Mouse (Mus musculus) ES-Bruce4 (cell line): ENCODE data around the gene Hspb11. TPM values are rescaled to one million over a fixed set of nuclear protein-coding genes. Genes with fewer than 3 reads are reported as not detected.

Experiments
- H3K27ac ChIP-seq: 2 replicates; pipeline ENCODE4 v1.5.1; 2012; ENCODE audit warnings: low read length, inconsistent platforms; ENCODE audit not compliant: insufficient read depth
- H3K27me3 ChIP-seq: 2 replicates; pipeline ENCODE4 v1.6.1; 2012; ENCODE audit warnings: mild to moderate bottlenecking, low read length, inconsistent platforms; ENCODE audit not compliant: control insufficient read depth, poor library complexity, insufficient read depth, severe bottlenecking
- H3K36me3 ChIP-seq: 2 replicates; pipeline ENCODE4 v1.6.1; 2012; ENCODE audit warnings: inconsistent platforms, mild to moderate bottlenecking, low read length, moderate library complexity; ENCODE audit not compliant: control insufficient read depth, poor library complexity, insufficient read depth, severe bottlenecking
- H3K4me1 ChIP-seq: one replicate; pipeline ENCODE4 v1.8.1; 2011; ENCODE audit warnings: low read length; ENCODE audit not compliant: control insufficient read depth, insufficient read depth
- H3K4me3 ChIP-seq: 2 replicates; pipeline ENCODE4 v1.5.1; 2011; ENCODE audit warnings: low read depth, mild to moderate bottlenecking, low read length
- H3K9ac ChIP-seq: 2 replicates; pipeline ENCODE4 v1.6.1; 2012; ENCODE audit warnings: low read depth, mild to moderate bottlenecking, inconsistent platforms; ENCODE audit not compliant: poor library complexity, severe bottlenecking
- H3K9me3 ChIP-seq: replicated peaks from 2 replicates; pipeline ENCODE4 v1.6.1; 2012; ENCODE audit warnings: mild to moderate bottlenecking, low read length, inconsistent platforms; ENCODE audit not compliant: control insufficient read depth, poor library complexity, insufficient read depth, severe bottlenecking
- CTCF ChIP-seq: IDR thresholded peaks from one replicate; pipeline ENCODE4 v1.8.1; 2011; ENCODE audit warnings: low read depth, low read length
- EP300 ChIP-seq: IDR thresholded peaks from 2 replicates; pipeline ENCODE4 v1.6.1; 2011; ENCODE audit warnings: low read depth, low read length; ENCODE audit not compliant: insufficient read depth
- POLR2A ChIP-seq: IDR thresholded peaks from one replicate; pipeline ENCODE4 v1.8.1; 2011; ENCODE audit warnings: low read length; ENCODE audit not compliant: insufficient read depth
- polyA plus RNA-seq: library from polyadenylated mRNA; stranded (reverse); fragments of >200 nt; gene quantifications from 2 replicates; pipeline ENCODE4 v1.2.4, GENCODE M21; 2011; ENCODE audit warnings: low read depth; ENCODE audit not compliant: missing spikeins, insufficient read depth, insufficient read length

Hspb11 gene
- polyA plus RNA-seq, 1 experiment: 49.0 TPM

DNA sequence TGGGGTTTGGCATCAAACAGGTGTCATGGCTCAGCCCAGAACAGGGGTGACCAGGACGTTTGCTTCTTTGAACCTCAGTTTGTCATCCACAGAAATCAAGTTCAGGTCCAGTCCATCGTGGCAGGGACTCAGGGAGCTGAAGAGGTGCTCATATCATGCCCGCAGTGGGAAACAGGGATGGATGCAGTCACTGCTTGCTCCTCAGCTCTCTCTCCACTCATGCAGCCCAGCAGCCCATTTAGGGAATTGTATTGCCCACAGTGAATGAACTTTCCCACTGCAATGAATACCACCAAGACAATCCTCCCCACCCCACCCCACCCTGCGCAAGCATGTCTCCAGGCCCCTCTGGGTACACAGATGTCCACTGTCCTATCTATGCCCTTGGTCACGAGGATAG lies 41.5 kb upstream of the Hspb11 start:
- Histone ChIP-seq H3K4me3 (no peak overlapping the region), H3K9ac (no peak overlapping the region), H3K9me3 (no peaks in the 10 kb centered on the region), H3K27me3 (no peaks in the 10 kb centered on the region), H3K36me3 (no peaks in the 10 kb centered on the region), H3K27ac (no peak overlapping the region), H3K4me1 (no peaks in the 10 kb centered on the region)
- no peak for TF ChIP-seq POLR2A
- no peak for TF ChIP-seq CTCF
- no peak for TF ChIP-seq EP300

DNA sequence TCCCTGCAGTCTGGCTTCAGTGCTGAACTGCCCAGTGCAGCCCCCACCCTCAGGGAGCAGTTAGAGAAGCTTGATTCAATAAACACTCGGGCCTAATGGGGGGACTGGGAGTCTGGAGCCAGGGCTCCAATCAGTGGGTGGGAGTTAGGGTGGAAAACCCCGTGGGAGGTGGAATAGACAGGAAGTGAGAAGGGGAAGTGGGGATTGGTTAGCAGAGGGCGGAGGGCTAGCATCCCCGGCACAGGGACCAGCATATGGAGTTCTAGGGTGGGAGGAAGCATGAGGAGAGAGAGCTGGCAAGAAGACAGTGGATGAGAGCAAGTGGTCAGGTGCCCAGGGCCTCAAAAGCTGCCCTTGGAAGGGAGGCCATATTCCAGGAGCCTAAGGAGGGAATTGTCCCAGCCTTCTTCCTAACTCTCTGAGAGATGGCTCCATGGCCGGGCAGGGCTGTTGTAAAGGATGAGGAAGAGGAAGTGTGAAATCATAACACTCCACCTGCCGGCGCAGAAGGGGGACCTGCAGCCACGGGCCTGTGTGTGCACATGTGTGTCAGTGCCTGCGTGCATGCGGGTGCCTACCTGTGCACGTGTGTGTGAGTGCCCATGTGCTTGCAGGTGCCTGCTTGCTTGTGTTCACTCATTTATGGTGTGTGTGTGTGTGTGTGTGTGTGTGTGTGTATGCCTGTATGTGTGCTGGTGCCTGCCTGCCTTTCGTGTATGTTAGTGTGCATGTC lies 39.9 kb upstream of the Hspb11 start:
- H3K9ac ChIP-seq: no peak overlapping the region
- H3K36me3 ChIP-seq: no peaks in the 10 kb centered on the region
- no peaks in the 10 kb centered on the region for H3K9me3 ChIP-seq
- no peaks in the 10 kb centered on the region for H3K27me3 ChIP-seq
- H3K4me1 ChIP-seq: no peaks in the 10 kb centered on the region
- no peak overlapping the region for H3K27ac ChIP-seq
- H3K4me3 ChIP-seq: no peak overlapping the region
- no peak for TF ChIP-seq EP300
- no peak for TF ChIP-seq POLR2A
- TF ChIP-seq CTCF: no peak

DNA sequence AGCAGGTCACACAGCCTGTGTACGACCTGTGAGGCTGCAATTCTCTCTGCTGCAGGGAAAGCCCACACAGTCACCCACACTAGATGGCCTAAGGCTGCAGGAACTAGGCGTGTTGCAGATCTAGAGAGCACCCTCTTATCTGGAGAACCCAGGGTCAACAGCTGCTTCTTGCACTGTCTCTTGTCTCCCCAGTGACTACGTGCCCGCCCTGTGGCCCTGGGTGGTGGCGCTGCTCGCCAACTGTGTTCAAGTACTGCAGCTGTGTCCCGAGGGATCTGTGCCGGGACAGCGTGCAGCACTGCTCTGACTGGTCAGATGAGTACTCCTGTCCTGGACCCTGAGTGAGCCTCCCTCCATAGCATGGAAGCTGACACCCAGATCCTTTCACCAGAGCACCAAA lies 35.8 kb upstream of the Hspb11 start:
- Histone ChIP-seq H3K4me3 (no peak overlapping the region), H3K27me3 (no peaks in the 10 kb centered on the region), H3K9ac (no peak overlapping the region), H3K27ac (no peak overlapping the region), H3K9me3 (no peaks in the 10 kb centered on the region), H3K36me3 (no peaks in the 10 kb centered on the region), H3K4me1 (no peaks in the 10 kb centered on the region)
- TF ChIP-seq CTCF (no peak), EP300 (no peak)

DNA sequence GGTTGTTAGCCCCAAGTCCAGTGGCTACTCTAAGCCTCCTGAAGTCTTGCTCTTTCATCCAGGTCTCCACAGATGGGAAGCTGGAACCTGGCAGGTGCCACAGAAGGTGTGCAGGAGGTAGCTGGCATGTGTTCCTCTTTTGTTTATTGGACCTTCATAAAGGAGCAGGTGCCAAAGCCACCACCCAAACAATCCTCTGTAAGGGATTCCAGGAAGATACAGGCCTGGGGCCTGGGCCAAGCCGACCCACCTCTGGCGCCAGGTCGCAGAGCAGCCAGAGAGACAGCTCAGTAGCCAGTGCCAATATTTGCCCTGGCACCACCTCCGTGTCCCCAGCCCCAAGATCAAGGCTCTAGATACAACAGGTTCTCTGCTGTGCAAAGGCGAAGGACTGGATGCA lies 31.9 kb upstream of the Hspb11 start:
- Histone ChIP-seq H3K4me1 (no peaks in the 10 kb centered on the region), H3K27me3 (no peaks in the 10 kb centered on the region), H3K4me3 (no peak overlapping the region)

DNA sequence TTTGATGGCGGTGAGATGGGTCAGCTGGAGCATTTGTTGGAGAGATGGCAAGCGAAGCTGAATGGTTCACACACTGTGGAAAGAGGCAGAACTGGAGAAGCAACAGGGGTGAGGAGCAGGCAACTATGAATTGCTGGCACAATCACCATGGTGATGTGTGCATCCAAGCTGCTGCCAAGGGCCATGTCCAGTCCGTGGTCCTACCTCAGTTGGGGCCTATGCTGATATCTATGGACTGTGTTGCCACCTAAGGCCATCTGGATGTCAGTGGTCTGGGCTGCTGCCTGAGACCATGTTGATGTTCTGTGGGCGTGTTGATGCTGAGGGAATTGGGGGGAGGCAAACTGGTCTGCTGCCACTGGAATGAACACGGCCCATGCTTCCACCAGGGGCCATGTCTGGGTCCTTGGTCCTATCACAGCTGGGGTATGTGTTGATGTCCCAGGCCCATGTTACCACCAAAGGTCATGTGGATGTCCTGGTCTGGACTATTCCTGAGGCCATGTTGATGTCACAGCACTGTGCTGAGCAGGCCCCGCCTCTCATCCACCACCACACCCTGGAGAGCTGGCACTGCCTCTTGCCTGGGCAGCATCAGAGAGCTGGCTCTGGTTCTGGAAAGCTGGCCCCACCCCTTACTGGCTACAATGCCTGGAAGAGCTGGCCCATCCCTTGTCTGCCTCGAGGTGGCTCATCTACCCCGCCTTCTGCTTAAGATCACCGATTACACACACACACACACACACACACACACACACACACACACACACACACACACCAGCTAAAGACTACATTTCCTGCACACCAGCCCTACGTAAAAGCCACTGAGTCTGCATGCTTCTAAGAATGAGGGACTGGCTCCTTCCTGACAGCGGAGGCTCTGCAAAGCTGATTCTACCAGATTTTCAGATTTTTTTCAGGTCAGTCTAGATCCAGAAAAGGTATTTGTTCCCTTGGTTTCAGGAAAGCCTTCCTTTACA lies 29.9 kb upstream of the Hspb11 start:
- TF ChIP-seq CTCF: no peak
- no peak for TF ChIP-seq POLR2A
- no peaks in the 10 kb centered on the region for H3K27me3 ChIP-seq
- H3K4me1 ChIP-seq: no peaks in the 10 kb centered on the region
- no peak overlapping the region for H3K4me3 ChIP-seq
- no peak overlapping the region for H3K9ac ChIP-seq
- H3K9me3 ChIP-seq: no peaks in the 10 kb centered on the region
- no peaks in the 10 kb centered on the region for H3K36me3 ChIP-seq
- no peak overlapping the region for H3K27ac ChIP-seq

More for the DNA sequence above, 31.9 kb upstream of the Hspb11 start:
- no peaks in the 10 kb centered on the region for H3K36me3 ChIP-seq
- H3K9ac ChIP-seq: no peak overlapping the region
- no peak overlapping the region for H3K27ac ChIP-seq
- TF ChIP-seq CTCF (no peak), EP300 (no peak), POLR2A (no peak)
- H3K9me3 ChIP-seq: no peaks in the 10 kb centered on the region

DNA sequence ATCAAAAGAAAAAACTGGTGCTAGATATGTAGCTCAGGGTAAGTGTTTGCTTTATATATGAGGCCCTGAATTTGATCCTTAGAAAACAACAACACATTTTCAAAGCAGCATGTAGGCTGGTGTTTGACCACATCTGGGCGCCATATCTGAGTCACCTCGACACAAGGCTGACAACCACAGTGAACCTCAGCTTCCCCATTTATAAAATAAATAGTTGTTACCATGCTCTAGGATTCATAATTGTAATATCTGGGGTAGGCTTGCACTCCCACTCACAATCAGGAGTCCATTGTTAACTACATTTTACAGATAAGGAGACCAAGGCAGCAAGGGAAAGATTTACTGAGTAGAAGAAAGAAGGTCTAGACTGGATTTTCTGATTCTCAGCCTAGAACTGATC lies 27.1 kb upstream of the Hspb11 start:
- no peak overlapping the region for H3K9ac ChIP-seq
- TF ChIP-seq CTCF (no peak), EP300 (no peak), POLR2A (no peak)
- no peaks in the 10 kb centered on the region; the same call in 1 of the 2 replicates for H3K36me3 ChIP-seq
- no peaks in the 10 kb centered on the region for H3K27me3 ChIP-seq
- H3K4me3 ChIP-seq: no peak overlapping the region
- H3K4me1 ChIP-seq: no peaks in the 10 kb centered on the region
- no peaks in the 10 kb centered on the region for H3K9me3 ChIP-seq
- no peak overlapping the region for H3K27ac ChIP-seq
